Mouse (Mus musculus): ENCODE data around the gene Adgrf2. TPM values are rescaled to one million over a fixed set of nuclear protein-coding genes. Genes with fewer than 3 reads are reported as not detected.

Gene Adgrf2
- 1.8 and 1.9 TPM in 2 replicates for polyA plus RNA-seq (2012; rRNA removed)

DNA sequence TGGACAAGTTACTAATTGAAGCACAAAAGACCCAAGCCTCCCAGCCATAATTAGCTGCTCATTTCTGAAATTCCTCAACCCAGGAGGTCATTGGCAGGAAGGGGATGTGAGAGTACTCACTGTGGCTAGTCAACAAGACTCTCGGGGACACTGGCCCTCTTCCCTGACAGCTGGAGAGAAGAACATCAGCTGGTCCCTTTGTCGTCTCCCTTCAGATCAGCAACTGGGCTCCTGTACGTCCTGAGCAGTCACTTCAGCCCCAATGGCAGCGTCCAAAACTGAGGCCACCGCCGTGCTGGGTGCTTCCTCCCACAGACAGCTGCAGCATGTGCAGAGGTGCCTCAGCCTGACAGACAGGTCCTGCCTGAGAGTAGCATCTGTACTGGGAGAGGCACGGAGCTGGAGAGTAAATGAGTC, at the start of gene Adgrf2:
Gene Adgrf2, minus strand, starts transcription at position 379 of the 417 bp plus-strand sequence.
- no peak for DNase-seq (ENCODE audit: extremely low spot score in 1 of 2, low spot score in 1 of 2)

GRCm38 (mm10) chr17:42790787-42791186, 48.8 kb upstream of the Adgrf2 start:
- no peak for DNase-seq (ENCODE audit: extremely low spot score in 1 of 2, low spot score in 1 of 2)

GRCm38 (mm10) chr17:42789723-42790122, 47.7 kb upstream of the Adgrf2 start:
- DNase-seq (ENCODE audit: extremely low spot score in 1 of 2, low spot score in 1 of 2): no peak

DNA sequence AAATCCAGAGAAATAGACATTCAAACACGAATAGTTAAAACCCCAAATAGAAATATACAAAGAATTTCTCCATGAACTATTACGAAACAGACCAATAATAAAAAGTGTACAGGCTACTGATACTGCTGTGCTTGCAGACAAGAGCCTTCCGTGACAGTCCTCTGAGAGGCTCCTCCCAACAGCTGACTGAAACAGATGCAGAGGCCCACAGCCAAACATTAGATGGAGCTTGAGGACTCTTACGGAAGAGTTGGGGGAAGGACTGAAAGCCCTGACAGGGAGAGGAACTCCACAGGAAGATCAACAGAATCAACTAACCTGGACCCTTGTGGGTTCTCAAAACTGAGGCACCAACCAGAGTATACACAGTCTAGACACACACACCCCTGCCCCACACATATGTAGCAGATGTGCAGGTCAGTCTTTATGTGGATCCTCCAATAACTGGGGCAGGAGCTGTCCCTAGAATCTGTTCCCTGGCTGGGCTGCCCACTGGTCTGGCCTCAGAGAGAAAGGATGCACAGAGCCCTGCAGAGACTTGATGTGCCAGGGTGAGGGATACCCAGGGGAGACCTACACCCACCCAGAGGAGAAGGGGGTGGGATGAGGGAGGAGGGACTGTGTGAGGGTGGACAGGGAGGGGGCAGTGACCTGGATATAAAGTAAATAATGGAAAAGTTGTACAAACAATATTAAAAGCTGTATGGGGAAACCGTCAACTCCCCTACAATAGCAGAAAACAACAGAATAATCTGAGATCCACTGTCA, 46.9 kb upstream of the Adgrf2 start:
- DNase-seq (ENCODE audit: extremely low spot score in 1 of 2, low spot score in 1 of 2): no peak

DNA sequence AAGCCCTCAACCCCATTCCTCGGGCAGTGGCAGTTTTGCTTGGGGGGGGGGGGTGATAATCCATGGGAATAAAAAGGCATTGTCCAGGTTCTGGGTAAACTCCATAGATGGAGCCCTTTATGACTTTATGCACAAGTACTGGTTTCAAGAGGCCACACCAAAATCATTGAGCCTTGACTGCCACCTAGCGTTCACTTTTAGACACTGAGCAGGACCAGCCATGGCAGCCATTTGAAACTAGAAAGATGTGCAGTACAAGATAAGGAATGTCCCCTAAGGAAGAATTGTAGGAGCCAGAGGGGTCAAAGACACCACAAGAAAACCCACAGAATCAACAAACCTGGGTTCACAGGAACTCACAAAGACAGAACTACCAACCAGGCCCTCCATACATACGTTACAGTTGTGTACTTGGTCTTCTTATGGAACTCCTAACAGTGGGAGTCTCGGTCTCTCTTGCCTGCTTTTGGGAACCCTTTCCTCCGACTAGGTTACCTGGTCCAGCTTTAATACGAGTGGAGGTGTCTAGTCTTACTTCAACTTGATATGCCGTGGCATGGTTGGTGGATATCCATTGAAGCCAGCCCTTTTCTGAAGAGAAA, 40.3 kb upstream of the Adgrf2 start:
- DNase-seq (ENCODE audit: extremely low spot score in 1 of 2, low spot score in 1 of 2): peak; percentile 61 to 94

- DNase-seq (ENCODE audit: extremely low spot score in 1 of 2, low spot score in 1 of 2): no peak
These were observed 11.8 kb upstream of the Adgrf2 start for GRCm38 (mm10) chr17:42753791-42754190.

DNA sequence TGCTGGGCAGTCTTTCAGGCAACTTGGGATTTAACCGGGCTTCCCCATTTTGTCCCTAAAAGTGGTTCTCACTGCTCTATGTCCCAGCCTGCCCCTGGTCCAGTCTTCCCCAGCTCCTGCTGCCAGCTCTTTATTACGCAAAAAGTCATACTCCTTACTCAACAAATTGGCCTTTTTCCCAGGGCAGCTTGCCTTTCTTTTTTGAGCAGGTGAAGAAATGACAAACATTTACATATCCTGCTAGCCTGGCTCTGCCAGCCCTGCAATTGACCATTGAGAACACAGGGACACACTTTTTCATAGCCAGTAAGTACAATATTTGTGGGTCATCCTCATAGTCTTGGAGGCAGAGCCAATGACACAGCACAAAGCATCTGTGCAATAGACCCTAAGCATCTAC, 10.2 kb upstream of the Adgrf2 start:
- DNase-seq (ENCODE audit: extremely low spot score in 1 of 2, low spot score in 1 of 2): no peak

DNA sequence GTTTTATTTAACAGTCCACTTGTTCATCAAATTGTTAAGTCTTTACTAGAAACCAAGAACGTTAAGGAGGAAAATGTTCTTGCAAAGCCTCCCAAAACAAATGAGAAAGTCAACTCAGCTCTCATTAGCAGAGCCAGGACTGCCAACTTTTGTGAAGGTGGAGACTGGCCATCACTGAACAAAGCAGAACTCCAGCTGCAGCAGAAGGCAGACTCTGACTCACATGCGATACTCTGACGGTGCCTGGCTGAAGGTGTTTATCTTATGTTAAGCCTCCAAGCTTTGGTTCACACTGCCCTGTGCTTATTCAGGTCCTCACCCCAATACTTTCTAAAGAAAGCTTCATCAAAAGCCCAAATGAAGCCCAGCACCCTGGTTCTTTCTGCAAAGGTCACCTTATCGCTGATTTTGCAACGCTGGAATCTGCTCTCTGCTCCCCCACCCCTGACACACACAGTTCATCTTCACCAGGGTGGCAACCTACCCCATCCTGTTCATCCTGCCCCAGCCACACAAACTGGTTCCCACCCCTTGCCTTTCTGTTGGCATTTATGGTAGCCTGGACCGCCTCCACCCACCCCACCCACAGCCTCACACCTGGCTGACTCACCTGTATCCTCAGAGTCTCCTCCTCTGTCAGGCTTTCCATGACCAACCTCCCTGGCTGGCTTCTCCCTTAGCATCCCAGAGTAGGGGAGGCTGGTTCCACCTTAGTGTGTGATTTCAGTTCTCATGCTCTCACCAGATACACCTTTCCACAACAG, 3.9 kb upstream of the Adgrf2 start:
- DNase-seq (ENCODE audit: extremely low spot score in 1 of 2, low spot score in 1 of 2): no peak

GRCm38 (mm10) chr17:42742823-42743222, 844 bp upstream of the Adgrf2 start:
- peak; percentile 4 to 31 for DNase-seq (ENCODE audit: extremely low spot score in 1 of 2, low spot score in 1 of 2)

DNA sequence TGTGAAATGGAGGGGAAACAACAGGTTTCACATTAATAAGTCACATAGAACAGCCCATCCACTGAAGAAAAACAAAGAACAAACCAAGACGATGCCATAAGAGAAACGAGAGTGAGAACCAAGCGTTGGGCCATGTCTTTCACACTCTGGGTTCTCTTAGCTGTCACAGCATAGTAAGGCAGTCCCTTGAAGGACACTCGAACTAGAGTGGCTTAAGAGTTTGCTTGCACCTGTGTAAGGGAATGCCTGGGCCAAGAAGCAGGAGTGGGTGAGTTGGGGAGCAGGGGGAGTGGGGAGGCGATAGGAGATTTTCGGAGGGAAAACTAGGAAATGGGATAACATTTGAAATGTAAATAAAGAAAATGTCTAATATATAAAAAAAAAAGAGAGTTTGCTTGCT, 3.2 kb downstream of the Adgrf2 start:
- no peak for DNase-seq (ENCODE audit: extremely low spot score in 1 of 2, low spot score in 1 of 2)

GRCm38 (mm10) chr17:42717161-42717560, 24.8 kb downstream of the Adgrf2 start:
- DNase-seq (ENCODE audit: extremely low spot score in 1 of 2, low spot score in 1 of 2): no peak

DNA sequence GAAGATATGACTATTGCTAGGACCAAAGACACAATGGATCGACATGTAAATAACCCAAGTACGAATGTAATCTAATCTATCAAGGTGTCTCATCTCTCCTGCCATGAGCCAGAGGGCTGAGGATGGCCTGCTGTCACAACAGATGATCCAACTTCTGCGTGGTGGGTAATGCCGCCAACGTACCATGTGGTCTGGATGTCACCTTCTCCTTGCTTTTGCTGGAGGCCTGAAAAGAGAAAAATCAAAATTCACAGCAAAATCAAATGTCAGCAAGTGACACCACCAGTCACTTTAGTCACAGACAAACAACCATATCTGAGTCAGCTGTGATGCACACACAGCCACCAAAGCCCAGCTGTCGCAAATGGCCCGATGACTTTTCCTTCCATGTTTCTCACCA, 27.0 kb downstream of the Adgrf2 start:
- DNase-seq (ENCODE audit: extremely low spot score in 1 of 2, low spot score in 1 of 2): peak in 1 of 2 experiments; percentile 16

- peak in 1 of 2 experiments; percentile 75 for DNase-seq (ENCODE audit: extremely low spot score in 1 of 2, low spot score in 1 of 2)
These were observed 31.3 kb downstream of the Adgrf2 start for GRCm38 (mm10) chr17:42710717-42711116.

DNA sequence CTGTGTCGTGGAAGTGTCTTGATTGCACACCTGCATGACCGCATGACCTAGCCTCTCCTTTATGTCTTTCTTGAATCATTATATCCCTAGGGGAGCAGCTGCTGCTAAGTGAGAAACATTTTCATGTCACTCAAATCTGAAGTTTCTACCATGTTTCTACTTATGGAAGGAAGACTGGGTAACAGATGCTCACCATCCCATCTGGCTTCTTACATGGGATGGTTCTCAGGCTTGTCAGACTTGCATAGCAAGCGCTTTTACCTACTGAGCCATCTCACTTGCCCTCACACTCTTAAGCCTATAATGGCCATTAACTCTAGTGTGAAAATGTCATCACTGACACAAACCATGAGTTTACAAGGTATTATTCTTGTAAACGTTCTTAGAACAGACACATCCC, 36.4 kb downstream of the Adgrf2 start:
- no peak for DNase-seq (ENCODE audit: extremely low spot score in 1 of 2, low spot score in 1 of 2)

- no peak for DNase-seq (ENCODE audit: extremely low spot score in 1 of 2, low spot score in 1 of 2)
These were observed 39.8 kb downstream of the Adgrf2 start for GRCm38 (mm10) chr17:42702198-42702597.

DNA sequence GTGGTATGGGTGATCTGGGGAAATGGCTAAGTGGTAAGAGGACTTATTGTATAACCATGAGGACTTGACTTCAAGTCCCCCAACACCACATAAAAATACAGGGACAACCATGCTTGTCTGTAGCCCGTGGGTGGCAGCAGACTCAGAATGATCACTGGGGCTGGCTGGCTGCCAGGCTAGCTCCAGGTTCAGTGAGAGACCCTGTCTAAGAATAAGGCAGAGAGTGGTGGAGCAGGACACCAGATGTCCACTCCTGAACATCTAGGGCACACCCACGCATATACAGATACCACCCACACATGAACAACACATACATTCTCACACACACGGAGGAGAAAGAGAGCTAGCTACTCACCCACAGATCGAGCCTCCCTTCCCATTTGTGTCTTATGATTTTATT, 47.2 kb downstream of the Adgrf2 start:
- peak; percentile 30 to 57 for DNase-seq (ENCODE audit: extremely low spot score in 1 of 2, low spot score in 1 of 2)

- peak in 1 of 2 experiments; percentile 30 for DNase-seq (ENCODE audit: extremely low spot score in 1 of 2, low spot score in 1 of 2)
These were observed 49.8 kb downstream of the Adgrf2 start, which contains the start of gene Adgrf4 for GRCm38 (mm10) chr17:42692136-42692535. TSS of gene Adgrf4 (minus strand) at chr17:42692284.

GRCm38 (mm10) chr17:42690531-42690930, 51.4 kb downstream of the Adgrf2 start:
- peak in 1 of 2 experiments; percentile 19 for DNase-seq (ENCODE audit: extremely low spot score in 1 of 2, low spot score in 1 of 2)
